Mouse (Mus musculus) liver, embryonic 11.5 days (tissue): Measurements from ENCODE around the gene Mill2. TPM values are rescaled to one million over a fixed set of nuclear protein-coding genes. Genes with fewer than 3 reads are reported as not detected.
A peak's percentile ranks its signal among the peaks of the same experiment; 100 is the strongest.

ENCODE experiments used
- ATAC-seq: fragments of 200-750 bp; cut with Nextera tagmentation; replicated peaks from 2 replicates; pipeline ENCODE4 v1.8.0; 2017; ENCODE audit warnings: moderate number of reproducible peaks, mild to moderate bottlenecking, moderate TSS enrichment, moderate library complexity; ENCODE audit not compliant: low FRiP score
- DNase-seq: peaks from one replicate; pipeline ENCODE4 v3.0.0-alpha.2; 2017; ENCODE audit warnings: low spot score
- H3K27ac ChIP-seq: fragments of 300-500 bp; sonication (generic); 2 replicates; pipeline ENCODE4 v1.5.1; 2014; ENCODE audit warnings: mild to moderate bottlenecking, low read depth, low read length, control low read depth
- H3K27me3 ChIP-seq: fragments of 300-500 bp; sonication (generic); replicated peaks from 2 replicates; pipeline ENCODE4 v1.6.1; 2014; ENCODE audit warnings: low read length, mixed read lengths; ENCODE audit not compliant: control insufficient read depth, insufficient read depth
- H3K36me3 ChIP-seq: fragments of 300-500 bp; sonication (generic); 2 replicates; pipeline ENCODE4 v1.6.1; 2014; ENCODE audit warnings: mild to moderate bottlenecking, low read length, moderate library complexity, mixed read lengths; ENCODE audit not compliant: control insufficient read depth, insufficient read depth
- H3K4me1 ChIP-seq: fragments of 300-500 bp; sonication (generic); replicated peaks from 2 replicates; pipeline ENCODE4 v1.6.1; 2014; ENCODE audit warnings: low read length, mixed read lengths; ENCODE audit not compliant: control insufficient read depth, insufficient read depth
- H3K4me2 ChIP-seq: fragments of 300-500 bp; sonication (generic); 2 replicates; pipeline ENCODE4 v1.6.1; 2014; ENCODE audit warnings: mild to moderate bottlenecking, control low read depth, moderate library complexity
- H3K4me3 ChIP-seq: fragments of 300-500 bp; sonication (generic); 2 replicates; pipeline ENCODE4 v1.5.1; 2014; ENCODE audit warnings: low read depth, low read length, control low read depth
- H3K9ac ChIP-seq: fragments of 300-500 bp; sonication (generic); 2 replicates; pipeline ENCODE4 v1.6.1; 2014; ENCODE audit warnings: low read depth, low read length, control low read depth
- H3K9me3 ChIP-seq: fragments of 300-500 bp; sonication (generic); 2 replicates; pipeline ENCODE4 v1.6.1; 2016; ENCODE audit warnings: low read length, inconsistent platforms, mixed read lengths; ENCODE audit not compliant: control insufficient read depth
- WGBS: fragments of 180-500 bp; shearing (Covaris S2); extraction: QIAGEN DNeasy Blood & Tissue Kit; methylation state at CpG from one replicate; pipeline ENCODE4 v1.1.7; 2014; 5-methylcytosine and 5-hydroxymethylcytosine counted together
- polyA plus RNA-seq: library from polyadenylated mRNA; unstranded; fragments of >200 nt; fragmentation: Nextera tagmentation; extraction: Ambion mirVana; gene quantifications from 2 replicates; pipeline ENCODE4 v1.2.1, GENCODE M21; 2014

Mill2 gene
- polyA plus RNA-seq, 1 experiment from 2014 or later, result 0.26 TPM

DNA sequence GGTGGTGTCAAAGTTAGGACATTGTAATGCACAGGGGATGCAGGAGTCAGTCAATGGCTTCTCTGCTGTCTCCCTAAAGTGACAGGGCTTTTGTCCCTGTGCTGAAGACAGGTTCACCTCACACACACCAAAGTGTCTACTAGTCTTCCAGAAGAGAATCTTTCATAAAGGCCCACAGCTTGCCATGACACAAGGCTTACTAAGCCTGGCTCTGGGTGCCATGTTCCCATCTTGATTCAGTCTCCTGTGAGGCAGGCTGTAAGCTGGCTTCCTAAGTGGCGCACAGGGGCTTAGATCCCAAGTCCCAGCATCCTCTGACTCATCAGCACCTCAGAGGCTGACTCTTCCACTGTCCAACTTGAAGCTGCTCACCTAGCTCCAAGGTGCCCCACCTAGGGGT lies 47.2 kb downstream of the Mill2 start:
- H3K4me3 ChIP-seq, result no peak overlapping the region
- peaks cover 3% of the 10 kb centered on the region; the same call in 1 of the 2 replicates for H3K4me1 ChIP-seq
- no peak overlapping the region for H3K9ac ChIP-seq
- 96% methylated on average over 1 of the region's 1 CpGs for WGBS
- no peak overlapping the region for H3K27ac ChIP-seq
- no peak for DNase-seq
- no peaks in the 10 kb centered on the region for H3K9me3 ChIP-seq
- H3K27me3 ChIP-seq, result no peaks in the 10 kb centered on the region
- H3K36me3 ChIP-seq, result no peaks in the 10 kb centered on the region
- H3K4me2 ChIP-seq, result no peak overlapping the region
- ATAC-seq, result no peak

DNA sequence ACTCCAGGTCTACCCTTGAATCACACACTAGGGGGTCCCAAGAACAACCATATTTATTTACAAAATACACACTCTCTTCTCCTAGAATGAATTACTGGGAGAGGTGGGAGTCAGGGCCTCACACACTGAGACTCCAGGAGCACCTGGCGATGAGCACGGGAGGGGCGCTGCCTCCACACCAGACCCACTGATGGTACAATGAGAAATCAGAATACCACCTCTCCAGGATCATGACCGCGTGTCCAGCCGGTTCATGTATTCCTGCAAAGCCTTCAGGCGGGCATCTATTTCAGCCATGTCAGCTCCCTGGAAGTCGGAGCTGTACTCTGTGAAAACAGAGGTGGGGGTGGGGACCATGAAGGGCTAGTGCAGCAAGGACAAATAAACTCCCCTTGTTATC lies 51.1 kb downstream of the Mill2 start:
- DNase-seq, result no peak
- WGBS, result 94% methylated on average over 8 of the region's 8 CpGs
- no peak overlapping the region for H3K4me3 ChIP-seq

DNA sequence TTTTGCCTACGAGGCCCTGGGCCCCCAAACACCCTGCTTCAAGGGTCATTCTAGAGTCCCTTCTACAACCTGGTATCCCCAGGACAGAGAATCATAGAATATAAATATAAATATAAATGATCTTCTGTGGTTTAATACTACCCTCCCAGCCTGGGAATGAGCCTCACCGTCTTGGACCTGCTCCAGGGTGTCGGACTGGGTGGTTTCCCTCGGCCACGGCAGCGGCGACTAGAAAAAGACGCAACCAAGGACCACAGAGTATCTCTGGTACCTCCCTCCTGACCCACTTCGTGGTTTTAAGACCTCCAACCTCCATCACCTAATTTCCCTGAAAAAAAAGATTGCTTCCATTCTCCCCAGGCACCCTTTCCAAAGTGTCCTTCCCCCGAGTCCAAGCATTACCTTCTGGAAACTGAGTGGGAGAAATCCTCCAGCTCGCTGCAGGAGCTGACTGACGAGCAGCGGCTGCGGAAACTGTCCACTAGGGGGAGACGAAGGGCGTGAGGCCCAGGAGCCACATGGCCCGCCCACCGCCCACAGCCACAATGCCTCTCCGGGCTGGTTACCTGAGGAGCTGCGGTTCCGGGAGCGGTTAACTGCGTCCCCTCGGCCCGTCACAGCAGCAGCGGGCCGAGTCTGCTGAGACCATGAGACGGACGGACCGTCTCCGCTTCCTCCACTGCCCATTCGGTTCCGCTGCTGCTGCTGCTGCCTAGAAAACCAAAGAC lies 52.3 kb downstream of the Mill2 start:
- H3K4me3 ChIP-seq, result peak overlapping the region; percentile 27
- peak; percentile 62 for ATAC-seq
- H3K4me2 ChIP-seq, result peak overlapping the region; percentile 74
- H3K36me3 ChIP-seq, result no peaks in the 10 kb centered on the region
- no peak overlapping the region for H3K27ac ChIP-seq
- DNase-seq, result peak; percentile 83
- 20% methylated on average over 33 of the region's 33 CpGs for WGBS
- peaks cover 18% of the 10 kb centered on the region for H3K27me3 ChIP-seq
- H3K9ac ChIP-seq, result no peak overlapping the region
- H3K4me1 ChIP-seq, result peaks cover 15% of the 10 kb centered on the region
- no peaks in the 10 kb centered on the region for H3K9me3 ChIP-seq

More for the DNA sequence above, 51.1 kb downstream of the Mill2 start:
- Histone ChIP-seq H3K9me3 (no peaks in the 10 kb centered on the region), H3K27me3 (peaks cover 18% of the 10 kb centered on the region), H3K27ac (no peak overlapping the region), H3K4me1 (peaks cover 15% of the 10 kb centered on the region), H3K4me2 (no peak overlapping the region), H3K36me3 (no peaks in the 10 kb centered on the region), H3K9ac (no peak overlapping the region)
- no peak for ATAC-seq

DNA sequence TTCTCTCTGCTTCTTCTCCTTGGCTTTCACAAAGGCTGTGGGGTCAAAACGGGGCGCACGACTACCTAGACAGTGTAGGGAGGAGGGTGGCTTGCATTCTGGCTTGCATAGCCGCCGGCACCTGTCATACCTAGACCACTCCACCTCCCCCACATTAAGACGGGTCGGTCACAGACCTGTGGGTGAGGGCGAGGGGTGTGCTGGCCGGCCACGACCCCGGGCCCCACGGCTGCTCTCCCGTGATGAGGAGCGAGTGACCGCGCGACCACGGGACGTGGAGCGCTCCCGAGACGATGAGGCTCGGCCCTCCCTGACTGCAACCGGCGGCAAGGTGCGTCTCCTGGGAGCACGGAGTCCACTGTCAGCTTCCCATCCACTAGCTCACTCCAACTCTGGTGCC lies 53.2 kb downstream of the Mill2 start:
- 30% methylated on average over 27 of the region's 27 CpGs for WGBS
- Histone ChIP-seq H3K4me2 (peak overlapping the region; percentile 74), H3K27ac (no peak overlapping the region), H3K4me3 (no peak overlapping the region), H3K27me3 (peaks cover 18% of the 10 kb centered on the region), H3K4me1 (peaks cover 15% of the 10 kb centered on the region), H3K9me3 (no peaks in the 10 kb centered on the region), H3K9ac (no peak overlapping the region), H3K36me3 (no peaks in the 10 kb centered on the region; the same call in 1 of the 2 replicates)
- DNase-seq (no peak), ATAC-seq (0 out of 2 replicates have a peak, but pooled peaks have one; percentile 13)

DNA sequence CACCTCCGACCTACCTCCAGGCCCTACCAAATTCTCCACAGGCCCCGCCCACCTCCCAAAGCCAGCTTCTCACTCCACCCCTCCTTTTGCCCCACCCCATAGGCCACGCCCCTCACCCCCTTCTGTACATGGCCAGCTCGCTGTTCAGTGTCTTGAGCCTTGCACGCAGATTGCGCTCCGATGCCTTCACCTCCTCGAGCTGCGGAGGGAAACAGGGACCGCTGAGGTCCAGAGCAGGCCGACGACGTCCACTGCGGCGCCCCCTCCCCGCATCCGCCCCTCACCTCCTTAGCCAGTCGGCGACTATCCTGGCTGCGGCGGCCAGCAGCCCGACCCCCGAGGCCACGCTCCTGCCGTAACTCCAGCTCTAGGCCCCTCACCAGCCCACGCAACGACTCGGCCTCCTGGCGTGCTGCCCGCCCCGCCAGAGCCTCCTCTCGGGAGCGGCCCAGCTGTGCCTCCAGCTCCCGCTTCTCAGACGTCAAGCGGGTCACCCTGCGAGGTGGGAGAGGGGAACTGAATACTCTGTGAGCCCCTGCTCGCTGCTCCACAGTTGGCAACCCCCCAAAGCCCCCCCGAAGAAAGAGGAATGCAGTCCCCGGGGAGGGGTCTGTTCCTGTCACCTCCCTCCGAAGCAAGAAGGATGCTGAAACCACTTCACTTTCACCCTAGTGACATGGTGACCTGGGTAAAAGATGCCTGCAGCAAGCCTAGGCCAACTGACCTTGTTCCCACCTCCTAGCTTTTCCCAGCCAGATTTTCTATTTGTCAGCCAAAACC lies 54.1 kb downstream of the Mill2 start:
- peak overlapping the region; percentile 46; the same call in 1 of the 2 replicates for H3K9ac ChIP-seq
- 3% methylated on average over 41 of the region's 41 CpGs for WGBS
- H3K9me3 ChIP-seq, result no peaks in the 10 kb centered on the region
- no peak overlapping the region for H3K27ac ChIP-seq
- peak; percentile 68 for DNase-seq
- peak overlapping the region; percentile 74 for H3K4me2 ChIP-seq
- H3K4me3 ChIP-seq, result peak overlapping the region; percentile 39
- peaks cover 4% of the 10 kb centered on the region; the same call in 1 of the 2 replicates for H3K36me3 ChIP-seq
- ATAC-seq, result peak; percentile 77
- H3K4me1 ChIP-seq, result peaks cover 15% of the 10 kb centered on the region
- peaks cover 18% of the 10 kb centered on the region for H3K27me3 ChIP-seq

DNA sequence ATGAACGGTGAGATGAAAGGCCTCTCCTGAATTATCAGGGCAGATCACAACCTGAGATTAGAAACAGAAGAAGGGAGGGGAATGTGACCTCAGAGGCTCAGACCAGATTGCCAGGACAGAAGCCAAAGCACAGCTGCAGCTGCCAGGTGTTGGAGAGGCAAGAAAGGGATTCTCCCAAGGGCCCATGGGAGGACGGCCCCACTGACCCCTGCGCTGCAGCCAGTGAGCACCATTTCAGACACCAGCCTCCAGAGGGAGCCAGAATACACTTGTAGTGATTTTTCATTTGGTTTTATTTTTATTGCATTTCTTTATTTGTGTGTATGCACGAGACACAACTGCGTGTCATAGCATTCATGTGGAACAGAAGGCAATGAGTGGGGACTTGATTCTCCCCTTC lies 56.8 kb downstream of the Mill2 start:
- Histone ChIP-seq H3K27ac (no peak overlapping the region), H3K4me3 (no peak overlapping the region), H3K4me1 (peaks cover 15% of the 10 kb centered on the region), H3K4me2 (no peak overlapping the region), H3K27me3 (peaks cover 18% of the 10 kb centered on the region), H3K36me3 (peaks cover 4% of the 10 kb centered on the region; the same call in 1 of the 2 replicates), H3K9me3 (no peaks in the 10 kb centered on the region), H3K9ac (no peak overlapping the region)
- DNase-seq (no peak), ATAC-seq (no peak)
- 51% methylated on average over 5 of the region's 5 CpGs for WGBS

DNA sequence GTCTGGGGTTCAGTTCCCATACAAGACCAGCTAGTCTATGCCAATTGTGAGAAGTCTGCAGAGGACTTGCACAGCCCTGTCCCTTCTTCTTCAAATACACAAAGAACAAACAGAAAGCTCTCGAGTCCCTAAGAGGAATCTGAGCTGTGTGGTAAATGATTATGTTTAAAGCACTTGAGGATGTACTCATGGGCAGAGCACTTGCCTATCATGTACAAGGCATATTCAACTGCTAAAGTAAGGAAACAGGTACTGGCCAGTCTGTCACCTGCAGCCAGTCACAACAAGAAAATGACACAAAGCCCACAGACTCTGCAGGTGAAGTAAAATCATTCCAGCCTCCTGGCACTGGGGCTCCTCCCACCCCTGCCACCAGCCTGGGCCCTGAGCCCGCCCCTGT lies 60.7 kb downstream of the Mill2 start:
- no peaks in the 10 kb centered on the region for H3K4me1 ChIP-seq
- H3K27ac ChIP-seq, result no peak overlapping the region
- no peak overlapping the region for H3K4me3 ChIP-seq
- DNase-seq (no peak), ATAC-seq (no peak)
- no peaks in the 10 kb centered on the region for H3K9me3 ChIP-seq
- H3K9ac ChIP-seq, result no peak overlapping the region
- H3K36me3 ChIP-seq, result peaks cover 11% of the 10 kb centered on the region; the same call in 1 of the 2 replicates
- 72% methylated on average over 2 of the region's 2 CpGs for WGBS
- no peak overlapping the region for H3K4me2 ChIP-seq
- no peaks in the 10 kb centered on the region for H3K27me3 ChIP-seq

DNA sequence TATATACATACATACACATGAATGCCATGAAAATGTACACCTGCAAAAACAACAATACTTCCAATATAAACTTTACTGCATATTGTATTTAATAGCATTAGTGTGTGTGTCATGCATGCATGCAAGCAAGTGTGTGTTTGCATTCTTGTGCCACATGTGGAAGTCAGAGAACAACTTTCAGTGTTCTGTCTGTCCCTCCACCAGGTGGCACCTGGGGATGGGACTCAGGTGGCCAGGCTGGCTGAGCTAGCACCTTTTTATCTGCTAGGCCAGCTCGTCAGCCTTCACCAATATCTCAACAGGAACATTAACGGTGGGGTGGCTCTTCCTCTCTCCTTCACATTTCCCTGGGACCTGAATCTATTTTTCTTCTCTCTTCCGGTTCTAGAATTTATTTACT lies 62.7 kb downstream of the Mill2 start:
- Histone ChIP-seq H3K36me3 (peaks cover 11% of the 10 kb centered on the region; the same call in 1 of the 2 replicates), H3K4me1 (no peaks in the 10 kb centered on the region), H3K27ac (no peak overlapping the region), H3K9ac (no peak overlapping the region), H3K27me3 (no peaks in the 10 kb centered on the region), H3K4me2 (no peak overlapping the region), H3K4me3 (no peak overlapping the region), H3K9me3 (no peaks in the 10 kb centered on the region)
- 64% methylated on average over 3 of the region's 3 CpGs for WGBS
- DNase-seq (no peak), ATAC-seq (no peak)
